14 mouse cellular contexts compared by ENCODE assay signal in the genomic region with DNA sequence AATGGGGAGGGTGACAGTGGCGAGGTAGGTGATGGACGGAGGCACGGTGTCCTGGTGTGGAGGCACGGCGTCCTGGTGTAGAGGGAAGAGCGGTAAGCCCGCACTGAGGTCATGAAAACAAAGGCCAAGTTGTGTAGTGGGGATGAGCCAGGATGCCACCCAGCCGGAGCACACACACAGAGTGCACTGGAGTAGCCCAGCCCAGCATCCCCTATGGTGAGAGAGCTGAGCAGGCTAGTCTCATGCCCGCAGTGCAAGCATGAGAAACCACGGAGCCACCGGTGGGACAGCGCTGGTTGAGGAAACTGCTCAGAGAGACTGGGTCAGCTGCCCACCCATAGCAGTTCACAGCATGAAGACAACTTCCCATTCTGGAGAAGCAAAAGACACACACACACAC. TPM values are rescaled to one million over a fixed set of nuclear protein-coding genes. Genes with fewer than 3 reads are reported as not detected.
DNase-seq lines count a peak whose midpoint lies in the region; ATAC-seq and TF ChIP-seq lines count a peak whose summit lies in the region.
"Had no signal": no experiment of that assay in that cellular context is flagged by ENCODE, and none has a peak within 500 bp of the region (broad histone marks: within the 10 kb centered on the region; RNA-seq: fewer than 3 reads in every experiment).

No protein-coding gene starts in this region.

- H3K9me3 ChIP-seq in lung, embryonic 14.5 days (ENCODE audit: low read depth, low read length): no peaks in the 10 kb centered on the region
- no peaks in the 10 kb centered on the region for H3K9me3 ChIP-seq in embryonic facial prominence, embryonic 14.5 days (ENCODE audit: control insufficient read depth, low read length)
- H3K9me3 ChIP-seq in hindbrain, embryonic 11.5 days (ENCODE audit: control insufficient read depth, low read length): no peaks in the 10 kb centered on the region
- H3K9me3 ChIP-seq in midbrain, embryonic 16.5 days (replicated peaks; ENCODE audit: control insufficient read depth, low read length, poor library complexity, severe bottlenecking): no peaks in the 10 kb centered on the region
- H3K9me3 ChIP-seq: liver, embryonic 15.5 days had no signal

- TF ChIP-seq POLR2A in lung, adult 2 months (IDR thresholded peaks at IDR 0.05; ENCODE audit: borderline replicate concordance, extremely low read depth, low read depth, low read length): no peak

- 0 out of 2 replicates have a peak overlapping the region, but pooled peaks have one; percentile 13 for H3K27ac ChIP-seq in lung, embryonic 14.5 days (ENCODE audit: low read depth)
- H3K27ac ChIP-seq in embryonic facial prominence, embryonic 14.5 days (replicated peaks; ENCODE audit: low read depth, low read length): no peak overlapping the region; the same call in 1 of the 2 replicates
- H3K27ac ChIP-seq in hindbrain, embryonic 11.5 days (ENCODE audit: low read depth, low read length): peak overlapping the region; percentile 58; the same call in 1 of the 2 replicates
- H3K27ac ChIP-seq in midbrain, embryonic 16.5 days (ENCODE audit: low read length): peak overlapping the region; percentile 19; the same call in 1 of the 2 replicates
- H3K27ac ChIP-seq: liver, embryonic 15.5 days had no signal

- no peak overlapping the region for H3K4me3 ChIP-seq in lung, embryonic 14.5 days (ENCODE audit: low read depth, low read length)
- no peak overlapping the region for H3K4me3 ChIP-seq in lung, adult 2 months (replicated peaks; ENCODE audit: extremely low read depth, low read depth, low read length)
- H3K4me3 ChIP-seq in embryonic facial prominence, embryonic 14.5 days (ENCODE audit: low read depth, low read length): no peak overlapping the region
- H3K4me3 ChIP-seq in hindbrain, embryonic 11.5 days (ENCODE audit: low read depth, low read length): no peak overlapping the region
- no peak overlapping the region for H3K4me3 ChIP-seq in midbrain, embryonic 16.5 days (ENCODE audit: low read depth, low read length)
- H3K4me3 ChIP-seq: liver, embryonic 15.5 days had no signal

- no peak for TF ChIP-seq CTCF in lung, embryonic 14.5 days (IDR thresholded peaks at IDR 0.05; ENCODE audit: low read depth)
- TF ChIP-seq CTCF in lung, adult 2 months (IDR thresholded peaks at IDR 0.05; ENCODE audit: insufficient read depth, low read length): no peak

- H3K36me3 ChIP-seq in lung, embryonic 14.5 days (ENCODE audit: insufficient read depth): peaks cover 37% of the 10 kb centered on the region
- peaks cover 40% of the 10 kb centered on the region for H3K36me3 ChIP-seq in embryonic facial prominence, embryonic 14.5 days (ENCODE audit: control insufficient read depth, insufficient read depth, low read length)
- peaks cover 15% of the 10 kb centered on the region; the same call in 1 of the 2 replicates for H3K36me3 ChIP-seq in hindbrain, embryonic 11.5 days (ENCODE audit: control insufficient read depth, insufficient read depth, low read length)
- H3K36me3 ChIP-seq in midbrain, embryonic 16.5 days (ENCODE audit: control insufficient read depth, insufficient read depth, low read length): peaks cover 21% of the 10 kb centered on the region
- H3K36me3 ChIP-seq: liver, embryonic 15.5 days had no signal

- DNase-seq in lung, embryonic 14.5 days: no peak
- no peak for DNase-seq in lung, adult 2 months
- DNase-seq in embryonic facial prominence, embryonic 14.5 days (ENCODE audit: low spot score): no peak
- DNase-seq in hindbrain, embryonic 11.5 days (ENCODE audit: low spot score): no peak
- no peak for DNase-seq in spleen, postnatal 14 days (ENCODE audit: low spot score in 2 of 2)
- DNase-seq in cerebellum, postnatal 25 days: no peak
- DNase-seq in spleen, adult 18-20 months: no peak
- DNase-seq: cerebellum, adult 8-10 months; gastrocnemius, postnatal 36 days; left cerebral cortex, postnatal 4 days had no signal

- H3K27me3 ChIP-seq in lung, embryonic 14.5 days (ENCODE audit: insufficient read depth, low read length): no peaks in the 10 kb centered on the region
- no peaks in the 10 kb centered on the region for H3K27me3 ChIP-seq in embryonic facial prominence, embryonic 14.5 days (replicated peaks; ENCODE audit: control insufficient read depth, insufficient read depth, low read length)
- no peaks in the 10 kb centered on the region for H3K27me3 ChIP-seq in hindbrain, embryonic 11.5 days (ENCODE audit: control insufficient read depth, insufficient read depth, low read length)
- no peaks in the 10 kb centered on the region for H3K27me3 ChIP-seq in midbrain, embryonic 16.5 days (ENCODE audit: control insufficient read depth, insufficient read depth, low read depth, low read length)
- H3K27me3 ChIP-seq: CH12.LX; liver, embryonic 15.5 days had no signal

- H3K9ac ChIP-seq in lung, embryonic 14.5 days: no peak overlapping the region
- peak overlapping the region; percentile 14; the same call in 1 of the 2 replicates for H3K9ac ChIP-seq in embryonic facial prominence, embryonic 14.5 days (ENCODE audit: low read depth, low read length)
- 0 out of 2 replicates have a peak overlapping the region, but pooled peaks have one; percentile 15 for H3K9ac ChIP-seq in hindbrain, embryonic 11.5 days (ENCODE audit: low read depth, low read length)
- peak overlapping the region; percentile 4; the same call in 1 of the 2 replicates for H3K9ac ChIP-seq in midbrain, embryonic 16.5 days (ENCODE audit: low read depth, low read length)
- H3K9ac ChIP-seq: liver, embryonic 15.5 days had no signal

- H3K4me1 ChIP-seq in lung, embryonic 14.5 days (ENCODE audit: insufficient read depth): no peaks in the 10 kb centered on the region
- H3K4me1 ChIP-seq in lung, adult 2 months (ENCODE audit: control insufficient read depth, insufficient read depth, low read length): no peaks in the 10 kb centered on the region
- no peaks in the 10 kb centered on the region for H3K4me1 ChIP-seq in embryonic facial prominence, embryonic 14.5 days (ENCODE audit: control insufficient read depth, insufficient read depth, low read length)
- H3K4me1 ChIP-seq in hindbrain, embryonic 11.5 days (replicated peaks; ENCODE audit: control insufficient read depth, insufficient read depth, low read length): no peaks in the 10 kb centered on the region
- peaks cover 7% of the 10 kb centered on the region for H3K4me1 ChIP-seq in midbrain, embryonic 16.5 days (ENCODE audit: control insufficient read depth, insufficient read depth, low read length)
- H3K4me1 ChIP-seq: liver, embryonic 15.5 days had no signal

- peak; percentile 39; the same call in 1 of the 2 replicates for ATAC-seq in lung, embryonic 14.5 days (ENCODE audit: insufficient read depth)
- 0 out of 2 replicates have a peak, but pooled peaks have one; percentile 17 for ATAC-seq in embryonic facial prominence, embryonic 14.5 days (ENCODE audit: low read depth)
- peak; percentile 58 for ATAC-seq in hindbrain, embryonic 11.5 days (ENCODE audit: low FRiP score)
- ATAC-seq in midbrain, embryonic 16.5 days: peak; percentile 69

- H3K4me2 ChIP-seq in lung, embryonic 14.5 days: no peak overlapping the region
- no peak overlapping the region for H3K4me2 ChIP-seq in embryonic facial prominence, embryonic 14.5 days (ENCODE audit: low read depth, low read length)
- H3K4me2 ChIP-seq in hindbrain, embryonic 11.5 days (replicated peaks; ENCODE audit: low read depth, low read length): no peak overlapping the region
- no peak overlapping the region for H3K4me2 ChIP-seq in midbrain, embryonic 16.5 days (ENCODE audit: low read length)
- H3K4me2 ChIP-seq: liver, embryonic 15.5 days had no signal

- WGBS in lung, embryonic 14.5 days: 67% methylated on average over 12 of the region's 12 CpGs
- 44% methylated on average over 12 of the region's 12 CpGs for WGBS in lung, adult 2 months
- 40% methylated on average over 11 of the region's 12 CpGs for WGBS in embryonic facial prominence, embryonic 14.5 days
- 34% methylated on average over 12 of the region's 12 CpGs for WGBS in hindbrain, embryonic 11.5 days
- WGBS in midbrain, embryonic 16.5 days: 26% methylated on average over 12 of the region's 12 CpGs

RNA-seq across cellular contexts. Expression of a gene that starts 26.6 kb away (rescaled TPM):
- 17.1 TPM in 2 replicates for polyA plus RNA-seq in lung, embryonic 14.5 days (2014; fragmentation: Nextera tagmentation; extraction: Ambion mirVana)
- 4.4 and 9.6 TPM in 2 replicates for polyA plus RNA-seq in lung, adult 2 months (2012; rRNA removed)
- 13.5 and 16.7 TPM in 2 replicates for polyA plus RNA-seq in embryonic facial prominence, embryonic 14.5 days (2014; fragmentation: Nextera tagmentation; extraction: Ambion mirVana)
- 60.3 and 61.6 TPM in 2 replicates for polyA plus RNA-seq in hindbrain, embryonic 11.5 days (2014; fragmentation: Nextera tagmentation; extraction: Ambion mirVana)
- 43.7 and 44.0 TPM in 2 replicates for polyA plus RNA-seq in midbrain, embryonic 16.5 days (2015; fragmentation: Nextera tagmentation; extraction: Ambion mirVana)

RNA-seq across cellular contexts. Expression of a gene that starts 55.7 kb away (rescaled TPM):
- polyA plus RNA-seq in lung, embryonic 14.5 days (2014; fragmentation: Nextera tagmentation; extraction: Ambion mirVana): not detected in 2 replicates
- polyA plus RNA-seq in lung, adult 2 months (2012; rRNA removed): 0.05 TPM in 1 of 2 replicates, not detected in the other
- 1.6 and 1.9 TPM in 2 replicates for polyA plus RNA-seq in embryonic facial prominence, embryonic 14.5 days (2014; fragmentation: Nextera tagmentation; extraction: Ambion mirVana)
- polyA plus RNA-seq in hindbrain, embryonic 11.5 days (2014; fragmentation: Nextera tagmentation; extraction: Ambion mirVana): 20.5 and 22.3 TPM in 2 replicates
- polyA plus RNA-seq in midbrain, embryonic 16.5 days (2015; fragmentation: Nextera tagmentation; extraction: Ambion mirVana): 0.45 and 1.2 TPM in 2 replicates
- polyA plus RNA-seq: large intestine, adult 2 months; liver, embryonic 15.5 days had no signal

Comparison
In these comparisons a context has a peak if more than half of its experiments do, and no peak if none do; other contexts are left out.
1. ATAC-seq: peak in every context shown above with its lines; median percentile 69 in midbrain, embryonic 16.5 days; 58 in hindbrain, embryonic 11.5 days; 39 in lung, embryonic 14.5 days; 17 in embryonic facial prominence, embryonic 14.5 days.